Mouse (Mus musculus) heart, postnatal 0 days (tissue): Measurements from ENCODE around the gene Vps52. TPM values are rescaled to one million over a fixed set of nuclear protein-coding genes. Genes with fewer than 3 reads are reported as not detected.
"Not testable (repeated sequence)": the region's sequence is repeated elsewhere in the genome, so short reads cannot be mapped to it uniquely, and the experiment has no call there.

Source experiments
- ATAC-seq: fragments of 200-750 bp; cut with Nextera tagmentation; 2 replicates; pipeline ENCODE4 v1.8.0; 2017; ENCODE audit warnings: low read depth, moderate number of reproducible peaks, moderate library complexity; ENCODE audit not compliant: insufficient read depth
- DNase-seq: peaks from one replicate; pipeline ENCODE4 v3.0.0-alpha.2; 2016; ENCODE audit warnings: low spot score
- H3K27ac ChIP-seq: fragments of 300-500 bp; sonication (generic); 2 replicates; pipeline ENCODE4 v1.5.1; 2014; ENCODE audit warnings: low read depth, mild to moderate bottlenecking
- H3K27me3 ChIP-seq: fragments of 300-500 bp; sonication (generic); 2 replicates; pipeline ENCODE4 v1.6.1; 2014; ENCODE audit warnings: low read length, mixed read lengths; ENCODE audit not compliant: control insufficient read depth, insufficient read depth
- H3K36me3 ChIP-seq: fragments of 300-500 bp; sonication (generic); replicated peaks from 2 replicates; pipeline ENCODE4 v1.6.1; 2014; ENCODE audit warnings: low read length, mixed read lengths; ENCODE audit not compliant: control insufficient read depth, insufficient read depth
- H3K4me1 ChIP-seq: fragments of 300-500 bp; sonication (generic); 2 replicates; pipeline ENCODE4 v1.6.1; 2014; ENCODE audit warnings: antibody characterized with exemption; ENCODE audit not compliant: control insufficient read depth, insufficient read depth
- H3K4me2 ChIP-seq: fragments of 300-500 bp; sonication (generic); 2 replicates; pipeline ENCODE4 v1.6.1; 2014; ENCODE audit warnings: low read depth, mild to moderate bottlenecking, low read length, moderate library complexity
- H3K4me3 ChIP-seq: fragments of 300-500 bp; sonication (generic); 2 replicates; pipeline ENCODE4 v1.5.1; 2014; ENCODE audit warnings: low read depth, low read length
- H3K9ac ChIP-seq: fragments of 300-500 bp; sonication (generic); replicated peaks from 2 replicates; pipeline ENCODE4 v1.6.1; 2014; ENCODE audit warnings: low read depth, low read length, mixed read lengths
- H3K9me3 ChIP-seq: fragments of 300-500 bp; sonication (generic); replicated peaks from 2 replicates; pipeline ENCODE4 v1.6.1; 2016; ENCODE audit warnings: low read length; ENCODE audit not compliant: control insufficient read depth
- CTCF ChIP-seq: IDR thresholded peaks from 2 replicates; pipeline ENCODE4 v1.5.1; 2016; ENCODE audit warnings: antibody characterized with exemption, control low read depth, low read depth
- EP300 ChIP-seq: IDR thresholded peaks from 2 replicates; pipeline ENCODE4 v1.6.1; 2016; ENCODE audit warnings: antibody characterized with exemption, low read depth
- WGBS: fragments of 180-500 bp; shearing (Covaris S2); extraction: QIAGEN DNeasy Blood & Tissue Kit; methylation state at CpG from one replicate; pipeline ENCODE4 v1.1.7; 2014; 5-methylcytosine and 5-hydroxymethylcytosine counted together
- polyA plus RNA-seq: library from polyadenylated mRNA; unstranded; fragments of >200 nt; fragmentation: Nextera tagmentation; extraction: Ambion mirVana; gene quantifications from 2 replicates; pipeline ENCODE4 v1.2.1, GENCODE M21; 2015
- total RNA-seq: library from RNA; depleted of rRNA; stranded (reverse); fragments of >200 nt; gene quantifications from 2 replicates; pipeline ENCODE4 v1.2.3, GENCODE M21; 2014; ENCODE audit warnings: low replicate concordance

Vps52 gene
- total and polyA plus RNA-seq, 2 experiments from 2014 or later: 27.8 to 31.8 TPM

- Histone ChIP-seq H3K36me3 (peaks cover 35% of the 10 kb centered on the region), H3K27ac (no peak overlapping the region), H3K27me3 (no peaks in the 10 kb centered on the region), H3K9me3 (no peaks in the 10 kb centered on the region), H3K4me2 (no peak overlapping the region), H3K4me3 (no peak overlapping the region), H3K9ac (no peak overlapping the region), H3K4me1 (peaks cover 23% of the 10 kb centered on the region)
- no peak for ATAC-seq
- DNase-seq: no peak
- 80% methylated on average over 19 of the region's 19 CpGs for WGBS
- TF ChIP-seq EP300: no peak
- TF ChIP-seq CTCF: no peak
These were observed 6.6 kb upstream of the Vps52 start for GRCm38 (mm10) chr17:33948905-33949537.

- no peak for ATAC-seq
- WGBS: 69% methylated on average over 10 of the region's 10 CpGs
- Histone ChIP-seq H3K4me2 (peak overlapping the region; percentile 90), H3K27ac (no peak overlapping the region), H3K9me3 (no peaks in the 10 kb centered on the region), H3K9ac (peak overlapping the region; percentile 57; the same call in 1 of the 2 replicates), H3K4me1 (peaks cover 32% of the 10 kb centered on the region), H3K36me3 (peaks cover 24% of the 10 kb centered on the region), H3K27me3 (no peaks in the 10 kb centered on the region), H3K4me3 (peak overlapping the region; percentile 55)
- TF ChIP-seq EP300: no peak
- TF ChIP-seq CTCF: no peak
- DNase-seq: no peak
These were observed 5.4 kb upstream of the Vps52 start for GRCm38 (mm10) chr17:33950131-33950625.

- ATAC-seq: peak; percentile 56
- Histone ChIP-seq H3K27me3 (no peaks in the 10 kb centered on the region), H3K9ac (peak within 1 kb of the TSS; percentile 57), H3K4me2 (peak within 1 kb of the TSS; percentile 90), H3K4me3 (peak within 1 kb of the TSS; percentile 55), H3K4me1 (peaks cover 32% of the 10 kb centered on the region), H3K9me3 (no peaks in the 10 kb centered on the region), H3K36me3 (peaks cover 20% of the 10 kb centered on the region), H3K27ac (peak within 1 kb of the TSS; percentile 82)
- TF ChIP-seq CTCF (0 out of 2 replicates have a peak, but pooled peaks have one; percentile 2), EP300 (no peak)
- WGBS: under 1% methylated on average over 43 of the region's 45 CpGs
- DNase-seq: peak; percentile 84
These were observed 4.3 kb upstream of the Vps52 start, which contains the start of gene B3galt4 for GRCm38 (mm10) chr17:33951021-33951946. Gene B3galt4 (minus strand): TSS chr17:33951488.

GRCm38 (mm10) chr17:33952015-33952414 is 3.6 kb upstream of the Vps52 start:
- H3K36me3 ChIP-seq: peaks cover 19% of the 10 kb centered on the region
- H3K9ac ChIP-seq, H3K4me3 ChIP-seq, DNase-seq, H3K27ac ChIP-seq, H3K27me3 ChIP-seq, ATAC-seq, H3K9me3 ChIP-seq: not testable (repeated sequence)
- peaks cover 37% of the 10 kb centered on the region for H3K4me1 ChIP-seq
- peak overlapping the region; percentile 90; the same call in 1 of the 2 replicates for H3K4me2 ChIP-seq
- 78% methylated on average over 13 of the region's 13 CpGs for WGBS

GRCm38 (mm10) chr17:33952879-33953278 is 2.7 kb upstream of the Vps52 start:
- H3K4me2 ChIP-seq: no peak overlapping the region
- TF ChIP-seq EP300: no peak
- no peak for TF ChIP-seq CTCF
- ATAC-seq (no peak), DNase-seq (no peak)
- H3K36me3 ChIP-seq: peaks cover 19% of the 10 kb centered on the region
- no peaks in the 10 kb centered on the region for H3K27me3 ChIP-seq
- no peaks in the 10 kb centered on the region for H3K9me3 ChIP-seq
- WGBS: 76% methylated on average over 4 of the region's 4 CpGs
- H3K9ac ChIP-seq: no peak overlapping the region
- H3K4me1 ChIP-seq: peaks cover 37% of the 10 kb centered on the region
- no peak overlapping the region for H3K4me3 ChIP-seq
- no peak overlapping the region for H3K27ac ChIP-seq
